Mouse (Mus musculus): Measurements from ENCODE around the gene Acap3. TPM values are rescaled to one million over a fixed set of nuclear protein-coding genes. Genes with fewer than 3 reads are reported as not detected.

Gene Acap3
- polyA plus RNA-seq, 1 experiment from 2014 or later = 4.4 TPM

DNA sequence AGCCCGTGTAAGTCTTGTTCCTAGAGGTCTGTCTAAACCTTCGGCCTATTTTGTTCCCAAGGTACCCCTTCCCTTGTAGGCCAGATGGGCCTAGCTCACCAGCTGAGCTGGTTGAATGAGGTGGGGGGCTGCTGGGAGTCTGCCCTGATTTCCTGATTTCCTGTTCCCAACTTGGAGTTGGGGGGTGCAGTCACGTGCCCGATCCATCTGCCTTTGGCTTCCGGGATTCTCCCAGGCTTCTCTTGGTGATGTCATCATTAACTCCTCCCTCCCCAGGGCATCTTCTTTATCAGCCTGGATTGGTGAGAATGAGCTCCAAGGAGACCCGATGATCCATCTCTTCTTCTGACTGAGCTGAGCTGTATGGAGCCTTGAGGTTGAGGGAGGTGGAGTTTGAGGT, 3.6 kb downstream of the Acap3 start:
- 41% methylated on average over 6 of the region's 6 CpGs for whole genome bisulfite sequencing

DNA sequence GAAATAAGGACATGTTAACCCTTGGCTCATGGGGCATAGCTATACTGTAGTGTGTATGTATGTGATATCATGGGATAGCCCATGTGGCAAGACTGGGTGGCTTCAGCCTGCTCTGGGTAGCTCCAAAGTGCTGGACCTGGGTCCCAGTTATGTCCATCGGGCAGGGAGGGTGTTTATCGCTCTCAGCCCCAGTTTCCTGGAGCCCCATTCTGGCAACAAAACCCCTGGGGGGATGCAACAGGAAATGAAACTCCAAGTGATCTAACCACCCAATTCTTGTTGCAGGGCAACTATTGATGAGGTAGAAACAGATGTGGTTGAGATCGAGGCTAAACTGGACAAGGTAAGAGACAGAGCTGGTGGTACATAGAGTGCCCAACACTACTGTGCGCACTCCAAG, 4.2 kb downstream of the Acap3 start:
- Histone ChIP-seq H3K27ac (ENCODE audit: low read depth, low read length) (no peak overlapping the region), H3K9me3 (ENCODE audit: control insufficient read depth) (no peaks in the 10 kb centered on the region), H3K36me3 (ENCODE audit: control insufficient read depth, insufficient read depth) (peaks cover 36% of the 10 kb centered on the region), H3K4me1 (replicated peaks; ENCODE audit: control insufficient read depth, insufficient read depth, low read length) (peaks cover 4% of the 10 kb centered on the region; the same call in 1 of the 2 replicates), H3K4me2 (replicated peaks; ENCODE audit: low read depth) (no peak overlapping the region), H3K4me3 (ENCODE audit: low read depth, low read length) (no peak overlapping the region), H3K27me3 (replicated peaks; ENCODE audit: control insufficient read depth, insufficient read depth, low read length) (no peaks in the 10 kb centered on the region), H3K9ac (ENCODE audit: low read depth, low read length) (no peak overlapping the region)
- ATAC-seq = no peak
- WGBS = 91% methylated on average over 4 of the region's 4 CpGs
- TF ChIP-seq CTCF (IDR thresholded peaks at IDR 0.05; ENCODE audit: low read depth) = no peak

More for the DNA sequence above, 3.6 kb downstream of the Acap3 start:
- Histone ChIP-seq H3K9me3 (ENCODE audit: control insufficient read depth) (no peaks in the 10 kb centered on the region), H3K4me3 (ENCODE audit: low read depth, low read length) (0 out of 2 replicates have a peak overlapping the region, but pooled peaks have one; percentile 11), H3K27me3 (replicated peaks; ENCODE audit: control insufficient read depth, insufficient read depth, low read length) (no peaks in the 10 kb centered on the region), H3K4me1 (replicated peaks; ENCODE audit: control insufficient read depth, insufficient read depth, low read length) (peaks cover 7% of the 10 kb centered on the region; the same call in 1 of the 2 replicates), H3K4me2 (replicated peaks; ENCODE audit: low read depth) (peak overlapping the region; percentile 40), H3K9ac (ENCODE audit: low read depth, low read length) (no peak overlapping the region; the same call in 1 of the 2 replicates), H3K36me3 (ENCODE audit: control insufficient read depth, insufficient read depth) (peaks cover 31% of the 10 kb centered on the region), H3K27ac (ENCODE audit: low read depth, low read length) (no peak overlapping the region)
- ATAC-seq = no peak
- TF ChIP-seq CTCF (IDR thresholded peaks at IDR 0.05; ENCODE audit: low read depth) = no peak

DNA sequence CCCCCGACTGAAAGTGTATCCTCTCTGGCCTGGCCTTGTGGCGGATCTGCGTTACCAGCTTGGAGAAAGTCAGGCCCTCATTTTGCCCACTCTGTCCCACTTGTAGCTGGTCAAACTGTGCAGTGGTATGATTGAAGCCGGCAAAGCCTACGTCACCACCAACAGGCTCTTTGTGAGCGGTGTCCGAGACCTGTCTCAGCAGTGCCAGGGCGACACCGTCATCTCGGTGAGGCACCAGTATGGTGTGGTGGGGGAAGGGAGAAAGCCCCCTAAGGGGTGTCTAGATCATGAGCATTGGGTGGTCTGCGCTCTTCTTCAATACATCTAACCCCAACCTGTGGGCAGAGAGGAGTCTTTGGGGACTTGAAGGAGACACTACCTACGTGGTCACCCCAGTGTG, 4.8 kb downstream of the Acap3 start:
- no peak for TF ChIP-seq CTCF (IDR thresholded peaks at IDR 0.05; ENCODE audit: low read depth)
- peaks cover 4% of the 10 kb centered on the region; the same call in 1 of the 2 replicates for H3K4me1 ChIP-seq (replicated peaks; ENCODE audit: control insufficient read depth, insufficient read depth, low read length)

DNA sequence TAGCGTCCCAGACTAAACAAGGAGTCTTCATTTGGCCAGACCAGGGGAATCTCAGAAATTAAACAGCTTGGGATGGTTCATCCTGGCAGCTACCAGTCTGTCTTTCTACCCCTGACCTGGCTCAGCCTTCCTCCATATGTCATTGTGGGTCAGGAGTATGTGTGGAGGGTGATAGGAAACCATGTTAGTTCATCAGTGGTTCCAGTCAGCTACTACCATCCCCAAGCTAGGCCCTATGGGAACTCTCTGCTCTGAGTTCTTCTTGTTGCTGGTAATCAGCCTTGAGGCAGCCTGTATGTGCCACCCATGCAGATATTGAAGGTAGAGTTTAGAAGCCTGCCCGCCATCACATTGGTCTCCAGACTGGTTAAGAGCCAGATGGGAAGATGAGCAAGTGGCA, 6.7 kb downstream of the Acap3 start:
- no peak for TF ChIP-seq CTCF (IDR thresholded peaks at IDR 0.05; ENCODE audit: low read depth)
- no peak overlapping the region for H3K9ac ChIP-seq (ENCODE audit: low read depth, low read length)
- H3K27me3 ChIP-seq (replicated peaks; ENCODE audit: control insufficient read depth, insufficient read depth, low read length) = no peaks in the 10 kb centered on the region
- no peak overlapping the region for H3K4me2 ChIP-seq (replicated peaks; ENCODE audit: low read depth)
- 96% methylated on average over 2 of the region's 2 CpGs for WGBS
- H3K27ac ChIP-seq (ENCODE audit: low read depth, low read length) = no peak overlapping the region
- no peak for ATAC-seq
- H3K36me3 ChIP-seq (ENCODE audit: control insufficient read depth, insufficient read depth) = peaks cover 59% of the 10 kb centered on the region
- H3K9me3 ChIP-seq (ENCODE audit: control insufficient read depth) = no peaks in the 10 kb centered on the region
- H3K4me1 ChIP-seq (replicated peaks; ENCODE audit: control insufficient read depth, insufficient read depth, low read length) = peaks cover 4% of the 10 kb centered on the region; the same call in 1 of the 2 replicates
- no peak overlapping the region for H3K4me3 ChIP-seq (ENCODE audit: low read depth, low read length)

More for the DNA sequence above, 4.8 kb downstream of the Acap3 start:
- Histone ChIP-seq H3K27me3 (replicated peaks; ENCODE audit: control insufficient read depth, insufficient read depth, low read length) (no peaks in the 10 kb centered on the region), H3K27ac (ENCODE audit: low read depth, low read length) (no peak overlapping the region; the same call in 1 of the 2 replicates), H3K9ac (ENCODE audit: low read depth, low read length) (no peak overlapping the region), H3K9me3 (ENCODE audit: control insufficient read depth) (no peaks in the 10 kb centered on the region), H3K4me3 (ENCODE audit: low read depth, low read length) (no peak overlapping the region), H3K36me3 (ENCODE audit: control insufficient read depth, insufficient read depth) (peaks cover 42% of the 10 kb centered on the region), H3K4me2 (replicated peaks; ENCODE audit: low read depth) (no peak overlapping the region)
- ATAC-seq = no peak
- 96% methylated on average over 12 of the region's 12 CpGs for WGBS

DNA sequence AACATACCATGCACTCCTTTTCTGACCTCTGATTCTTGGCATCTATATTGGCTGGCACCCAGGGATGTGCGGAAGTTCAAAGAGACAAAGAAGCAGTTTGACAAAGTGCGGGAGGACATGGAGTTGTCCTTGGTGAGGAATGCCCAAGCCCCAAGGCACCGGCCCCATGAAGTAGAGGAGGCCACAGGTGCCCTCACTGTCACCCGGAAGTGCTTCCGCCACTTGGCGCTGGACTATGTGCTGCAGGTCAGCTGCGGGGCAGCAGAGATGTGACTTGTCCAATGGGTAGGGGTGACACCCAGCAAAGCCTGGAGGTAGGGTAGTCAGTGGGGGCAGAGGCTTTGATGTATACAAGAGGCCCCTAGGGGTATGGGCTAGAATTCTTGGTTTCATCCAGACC, 7.7 kb downstream of the Acap3 start:
- Histone ChIP-seq H3K9ac (ENCODE audit: low read depth, low read length) (no peak overlapping the region), H3K4me2 (replicated peaks; ENCODE audit: low read depth) (no peak overlapping the region), H3K27me3 (replicated peaks; ENCODE audit: control insufficient read depth, insufficient read depth, low read length) (no peaks in the 10 kb centered on the region), H3K4me3 (ENCODE audit: low read depth, low read length) (no peak overlapping the region), H3K36me3 (ENCODE audit: control insufficient read depth, insufficient read depth) (peaks cover 63% of the 10 kb centered on the region), H3K9me3 (ENCODE audit: control insufficient read depth) (no peaks in the 10 kb centered on the region), H3K27ac (ENCODE audit: low read depth, low read length) (no peak overlapping the region), H3K4me1 (replicated peaks; ENCODE audit: control insufficient read depth, insufficient read depth, low read length) (peaks cover 4% of the 10 kb centered on the region; the same call in 1 of the 2 replicates)
- 94% methylated on average over 7 of the region's 7 CpGs for WGBS
- TF ChIP-seq CTCF (IDR thresholded peaks at IDR 0.05; ENCODE audit: low read depth) = no peak
- no peak for ATAC-seq

DNA sequence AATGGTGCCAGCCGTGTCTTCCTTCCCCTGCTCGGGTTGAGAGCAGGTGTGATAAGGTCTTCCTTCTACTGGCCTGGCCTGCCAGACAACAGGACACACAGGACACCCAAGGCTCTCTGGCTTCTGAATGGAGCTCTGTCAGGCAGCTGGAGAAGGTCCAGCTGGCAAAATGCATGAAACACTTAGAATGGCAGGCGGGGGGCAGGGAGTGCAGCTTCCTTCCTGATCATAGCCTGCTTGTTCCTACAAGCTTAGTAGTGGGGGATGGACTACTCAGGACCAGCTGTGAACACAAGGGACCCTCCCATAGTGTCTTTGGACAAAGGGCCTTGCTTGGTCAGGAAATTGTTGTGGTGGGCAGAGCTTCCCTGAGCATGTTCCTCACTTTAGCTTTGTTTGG, 9.6 kb downstream of the Acap3 start:
- Histone ChIP-seq H3K9ac (ENCODE audit: low read depth, low read length) (no peak overlapping the region), H3K9me3 (ENCODE audit: control insufficient read depth) (no peaks in the 10 kb centered on the region), H3K36me3 (ENCODE audit: control insufficient read depth, insufficient read depth) (peaks cover 75% of the 10 kb centered on the region), H3K27me3 (replicated peaks; ENCODE audit: control insufficient read depth, insufficient read depth, low read length) (no peaks in the 10 kb centered on the region), H3K27ac (ENCODE audit: low read depth, low read length) (no peak overlapping the region), H3K4me3 (ENCODE audit: low read depth, low read length) (no peak overlapping the region), H3K4me2 (replicated peaks; ENCODE audit: low read depth) (no peak overlapping the region), H3K4me1 (replicated peaks; ENCODE audit: control insufficient read depth, insufficient read depth, low read length) (no peaks in the 10 kb centered on the region)
- 63% methylated on average over 3 of the region's 3 CpGs for WGBS
- ATAC-seq = no peak
- TF ChIP-seq CTCF (IDR thresholded peaks at IDR 0.05; ENCODE audit: low read depth) = no peak

DNA sequence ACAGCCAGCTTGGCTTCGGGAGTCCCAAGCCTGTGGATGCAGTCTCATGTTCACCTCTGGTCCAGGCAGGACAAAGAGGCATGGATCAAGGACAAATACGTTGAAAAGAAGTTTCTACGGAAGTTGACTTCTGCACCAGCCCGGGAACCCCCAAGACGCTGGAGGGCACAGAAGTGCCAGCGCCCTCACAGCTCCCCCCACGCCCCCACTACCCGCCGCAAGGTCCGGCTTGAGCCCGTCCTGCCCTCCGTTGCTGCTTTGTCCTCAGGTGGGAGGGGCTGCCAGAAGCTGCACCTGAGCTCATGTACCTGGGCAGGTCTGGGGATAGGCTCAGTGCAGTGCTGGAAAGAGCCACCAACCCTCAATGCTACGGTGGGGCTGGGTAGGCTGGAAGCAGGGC, 11.6 kb downstream of the Acap3 start:
- Histone ChIP-seq H3K9ac (ENCODE audit: low read depth, low read length) (no peak overlapping the region), H3K4me2 (replicated peaks; ENCODE audit: low read depth) (no peak overlapping the region), H3K27me3 (replicated peaks; ENCODE audit: control insufficient read depth, insufficient read depth, low read length) (no peaks in the 10 kb centered on the region), H3K27ac (ENCODE audit: low read depth, low read length) (no peak overlapping the region), H3K4me1 (replicated peaks; ENCODE audit: control insufficient read depth, insufficient read depth, low read length) (no peaks in the 10 kb centered on the region), H3K9me3 (ENCODE audit: control insufficient read depth) (no peaks in the 10 kb centered on the region), H3K4me3 (ENCODE audit: low read depth, low read length) (no peak overlapping the region), H3K36me3 (ENCODE audit: control insufficient read depth, insufficient read depth) (peaks cover 62% of the 10 kb centered on the region)
- WGBS = 93% methylated on average over 13 of the region's 13 CpGs
- no peak for ATAC-seq
- no peak for TF ChIP-seq CTCF (IDR thresholded peaks at IDR 0.05; ENCODE audit: low read depth)
